Comparison of ENCODE assay signal across 8 mouse cellular contexts in genomic region chr3:51031821-51032220, GRCm38 (mm10).
DNase-seq lines count a peak whose midpoint lies in the region; ATAC-seq and TF ChIP-seq lines count a peak whose summit lies in the region.
"Had no signal": no experiment of that assay in that cellular context is flagged by ENCODE, and none has a peak within 500 bp of the region (broad histone marks: within the 10 kb centered on the region; RNA-seq: fewer than 3 reads in every experiment).

No protein-coding gene starts in this region.

- H3K9ac ChIP-seq in kidney, postnatal 0 days (ENCODE audit: low read depth, low read length) = no peak overlapping the region
- H3K9ac ChIP-seq in embryonic facial prominence, embryonic 12.5 days = no peak overlapping the region
- H3K9ac ChIP-seq in neural tube, embryonic 11.5 days (ENCODE audit: low read length) = no peak overlapping the region

- DNase-seq in kidney, postnatal 0 days (ENCODE audit: low spot score) = peak; percentile 70
- DNase-seq in kidney, adult 11 months = no peak
- peak; percentile 45 for DNase-seq in kidney, postnatal 14 days
- DNase-seq in neural tube, embryonic 11.5 days (ENCODE audit: low spot score) = peak; percentile 19
- no peak for DNase-seq in left cerebral cortex, postnatal 25 days (ENCODE audit: low spot score in 2 of 2)

- no peaks in the 10 kb centered on the region for H3K4me1 ChIP-seq in kidney, postnatal 0 days (replicated peaks; ENCODE audit: insufficient read depth, low read length)
- H3K4me1 ChIP-seq in embryonic facial prominence, embryonic 12.5 days = no peaks in the 10 kb centered on the region
- H3K4me1 ChIP-seq in neural tube, embryonic 11.5 days (ENCODE audit: control insufficient read depth, insufficient read depth, low read length) = no peaks in the 10 kb centered on the region

- H3K4me2 ChIP-seq in kidney, postnatal 0 days (ENCODE audit: low read length) = no peak overlapping the region
- H3K4me2 ChIP-seq in embryonic facial prominence, embryonic 12.5 days (replicated peaks) = no peak overlapping the region
- H3K4me2 ChIP-seq in neural tube, embryonic 11.5 days (ENCODE audit: low read depth) = no peak overlapping the region

- no peak for TF ChIP-seq CTCF in kidney, postnatal 0 days (IDR thresholded peaks at IDR 0.05; ENCODE audit: low read depth)

- H3K27me3 ChIP-seq in kidney, postnatal 0 days (ENCODE audit: insufficient read depth, low read length) = no peaks in the 10 kb centered on the region
- H3K27me3 ChIP-seq in embryonic facial prominence, embryonic 12.5 days = no peaks in the 10 kb centered on the region
- H3K27me3 ChIP-seq in neural tube, embryonic 11.5 days (ENCODE audit: control insufficient read depth, insufficient read depth, low read length) = no peaks in the 10 kb centered on the region

- 66% methylated on average over 8 of the region's 8 CpGs for WGBS in kidney, postnatal 0 days
- WGBS in embryonic facial prominence, embryonic 12.5 days = 32% methylated on average over 8 of the region's 8 CpGs
- WGBS in neural tube, embryonic 11.5 days = 56% methylated on average over 8 of the region's 8 CpGs

- H3K4me3 ChIP-seq in kidney, postnatal 0 days (replicated peaks; ENCODE audit: low read depth, low read length) = no peak overlapping the region
- no peak overlapping the region for H3K4me3 ChIP-seq in embryonic facial prominence, embryonic 12.5 days
- no peak overlapping the region for H3K4me3 ChIP-seq in neural tube, embryonic 11.5 days (ENCODE audit: low read depth, low read length)

- intact Hi-C loops in left cerebral cortex, postnatal 25 days (cut with DNase I) = no loop called here

- no peaks in the 10 kb centered on the region for H3K36me3 ChIP-seq in kidney, postnatal 0 days (ENCODE audit: insufficient read depth, low read length)
- no peaks in the 10 kb centered on the region for H3K36me3 ChIP-seq in embryonic facial prominence, embryonic 12.5 days
- H3K36me3 ChIP-seq in neural tube, embryonic 11.5 days (ENCODE audit: control insufficient read depth, insufficient read depth, low read length) = no peaks in the 10 kb centered on the region
- H3K36me3 ChIP-seq: G1E had no signal

- no peak for ATAC-seq in kidney, postnatal 0 days (replicated peaks; ENCODE audit: low FRiP score, low read depth)
- ATAC-seq in embryonic facial prominence, embryonic 12.5 days (ENCODE audit: insufficient number of reproducible peaks, insufficient read depth, low FRiP score, low TSS enrichment) = peak; percentile 56; the same call in 1 of the 2 replicates
- no peak for ATAC-seq in neural tube, embryonic 11.5 days (ENCODE audit: insufficient read depth, low FRiP score, low TSS enrichment)
- no peak for ATAC-seq in erythroblast, adult 5-6 weeks (replicated peaks; ENCODE audit: low FRiP score, poor library complexity, severe bottlenecking)

- H3K9me3 ChIP-seq in kidney, postnatal 0 days (replicated peaks; ENCODE audit: low read length) = no peaks in the 10 kb centered on the region
- H3K9me3 ChIP-seq in embryonic facial prominence, embryonic 12.5 days = no peaks in the 10 kb centered on the region
- no peaks in the 10 kb centered on the region for H3K9me3 ChIP-seq in neural tube, embryonic 11.5 days (ENCODE audit: control insufficient read depth, low read length)

- H3K27ac ChIP-seq in kidney, postnatal 0 days = no peak overlapping the region
- no peak overlapping the region for H3K27ac ChIP-seq in embryonic facial prominence, embryonic 12.5 days
- no peak overlapping the region for H3K27ac ChIP-seq in neural tube, embryonic 11.5 days (ENCODE audit: low read depth, low read length)

Comparison
In these comparisons a context has a peak if more than half of its experiments do, and no peak if none do; other contexts are left out.
1. DNase-seq: peak in kidney, postnatal 0 days (single experiment), kidney, postnatal 14 days (single experiment) and neural tube, embryonic 11.5 days (single experiment); none in kidney, adult 11 months (single experiment) and left cerebral cortex, postnatal 25 days (0 of 2).